Mouse (Mus musculus) MEL (cell line): ENCODE results near the gene Ihh. TPM values are rescaled to one million over a fixed set of nuclear protein-coding genes. Genes with fewer than 3 reads are reported as not detected.
A peak's percentile ranks its signal among the peaks of the same experiment; 100 is the strongest.

Experiments
- DNase-seq: peaks from one replicate; pipeline ENCODE4 v3.0.0; 2011; ENCODE audit warnings: low read depth, low spot score
- H3K27ac ChIP-seq: 2 replicates; pipeline ENCODE4 v1.5.1; 2012; ENCODE audit warnings: low read depth, mild to moderate bottlenecking, control low read depth, low read length, moderate library complexity; ENCODE audit not compliant: control insufficient read depth
- H3K27me3 ChIP-seq, 2 experiments: fragments of 150-350 bp in 1 of 2; sonication (generic) in 1 of 2; 2 replicates each; pipeline ENCODE4 v1.6.1; 2012; ENCODE audit warnings: low read length in 2 of 2, mild to moderate bottlenecking in 2 of 2, improper control_type of control experiment in 1 of 2, moderate library complexity in 1 of 2; ENCODE audit not compliant: insufficient read depth in 2 of 2, control insufficient read depth in 1 of 2
- H3K36me3 ChIP-seq, 2 experiments: 2 replicates each; pipeline ENCODE4 v1.6.1; 2012 to 2014; ENCODE audit warnings: low read length in 2 of 2, improper control_type of control experiment in 1 of 2, inconsistent platforms in 1 of 2, mild to moderate bottlenecking in 1 of 2; ENCODE audit not compliant: insufficient read depth in 2 of 2, control insufficient read depth in 1 of 2
- H3K4me1 ChIP-seq, 2 experiments: fragments of 150-350 bp in 1 of 2; sonication (generic) in 1 of 2; 2 replicates each; pipeline ENCODE4 v1.6.1; 2012; ENCODE audit warnings: low read length in 2 of 2, improper control_type of control experiment in 1 of 2, mild to moderate bottlenecking in 1 of 2; ENCODE audit not compliant: insufficient read depth in 2 of 2, control insufficient read depth in 1 of 2
- H3K4me3 ChIP-seq, 2 experiments: fragments of 150-350 bp in 1 of 2; sonication (generic) in 1 of 2; 2 replicates each; pipeline ENCODE4 v1.5.1; 2012; ENCODE audit warnings: low read depth in 2 of 2, low read length in 2 of 2, mild to moderate bottlenecking in 2 of 2, moderate library complexity in 2 of 2, control low read depth in 1 of 2, improper control_type of control experiment in 1 of 2; ENCODE audit not compliant: control insufficient read depth in 1 of 2, insufficient read depth in 1 of 2
- H3K79me2 ChIP-seq: 2 replicates; pipeline ENCODE4 v1.6.1; 2012; ENCODE audit warnings: mild to moderate bottlenecking, low read length, moderate library complexity; ENCODE audit not compliant: control insufficient read depth, poor library complexity, insufficient read depth
- H3K9ac ChIP-seq: 2 replicates; pipeline ENCODE4 v1.6.1; 2012; ENCODE audit warnings: low read depth, mild to moderate bottlenecking, control low read depth, low read length, moderate library complexity; ENCODE audit not compliant: control insufficient read depth, poor library complexity, severe bottlenecking
- H3K9me3 ChIP-seq: fragments of 150-350 bp; sonication (generic); replicated peaks from 2 replicates; pipeline ENCODE4 v1.6.1; 2012; ENCODE audit warnings: mild to moderate bottlenecking, low read length, improper control_type of control experiment, moderate library complexity; ENCODE audit not compliant: insufficient read depth
- CHD1 ChIP-seq: IDR thresholded peaks from 2 replicates; pipeline ENCODE4 v1.6.1; 2012; ENCODE audit warnings: low read depth, mild to moderate bottlenecking, inconsistent platforms, low read length, improper control_type of control experiment
- CTCF ChIP-seq, 3 experiments: IDR thresholded peaks in 2 of 3; conservative IDR thresholded peaks in 1 of 3; 2 replicates each; pipeline ENCODE4 v1.5.1; 2011 to 2012; ENCODE audit warnings: low read length in 3 of 3, low read depth in 2 of 3, mild to moderate bottlenecking in 2 of 3, improper control_type of control experiment in 1 of 3, inconsistent platforms in 1 of 3, mixed read lengths in 1 of 3, moderate library complexity in 1 of 3; ENCODE audit not compliant: control insufficient read depth in 1 of 3, insufficient read depth in 1 of 3, poor library complexity in 1 of 3, severe bottlenecking in 1 of 3
- EP300 ChIP-seq, 2 experiments: IDR thresholded peaks; 2 replicates each; pipeline ENCODE4 v1.6.1; 2011; ENCODE audit warnings: improper control_type of control experiment in 2 of 2, low read length in 2 of 2, low read depth in 1 of 2, mild to moderate bottlenecking in 1 of 2
- ETS1 ChIP-seq: IDR thresholded peaks from 2 replicates; pipeline ENCODE4 v1.6.1; 2012; ENCODE audit warnings: low read depth, mild to moderate bottlenecking, inconsistent platforms, low read length, improper control_type of control experiment, moderate library complexity
- MAFK ChIP-seq: IDR thresholded peaks from 2 replicates; pipeline ENCODE4 v1.6.1; 2011; ENCODE audit warnings: low read depth, mild to moderate bottlenecking, low read length, improper control_type of control experiment, borderline replicate concordance
- MYB ChIP-seq: IDR thresholded peaks from 2 replicates; pipeline ENCODE4 v1.6.1; 2011; ENCODE audit warnings: mild to moderate bottlenecking, low read depth, low read length, improper control_type of control experiment
- MYC ChIP-seq: IDR thresholded peaks from 2 replicates; pipeline ENCODE4 v1.6.1; 2011; ENCODE audit warnings: low read depth, mild to moderate bottlenecking, low read length, improper control_type of control experiment, moderate library complexity
- RAD21 ChIP-seq: IDR thresholded peaks from 2 replicates; pipeline ENCODE4 v1.6.1; 2011; ENCODE audit warnings: mild to moderate bottlenecking, low read depth, low read length, improper control_type of control experiment
- UBTF ChIP-seq: IDR thresholded peaks from 2 replicates; pipeline ENCODE4 v1.6.1; 2012; ENCODE audit warnings: low read depth, mild to moderate bottlenecking, inconsistent platforms, low read length, improper control_type of control experiment, moderate library complexity, borderline replicate concordance; ENCODE audit not compliant: insufficient read depth
- polyA plus RNA-seq, 2 experiments: library from polyadenylated mRNA; stranded (reverse) in 1 of 2; unstranded in 1 of 2; fragments of >175 nt in 1 of 2; fragments of >200 nt in 1 of 2; gene quantifications; 2 replicates each; pipeline versions ENCODE4 v1.2.1 to v1.2.4; 2012; ENCODE audit warnings: low replicate concordance in 2 of 2, low read depth in 1 of 2; ENCODE audit not compliant: insufficient read length in 2 of 2, insufficient read depth in 1 of 2, missing spikeins in 1 of 2
- total RNA-seq: library from RNA; depleted of rRNA; stranded (reverse); fragments of 300-350 nt; gene quantifications from 2 replicates; pipeline ENCODE4 v1.2.3, GENCODE M21; 2012

Ihh gene
- total and polyA plus RNA-seq, 3 experiments, result 0.04 to 0.07 TPM; not detected in 1

DNA sequence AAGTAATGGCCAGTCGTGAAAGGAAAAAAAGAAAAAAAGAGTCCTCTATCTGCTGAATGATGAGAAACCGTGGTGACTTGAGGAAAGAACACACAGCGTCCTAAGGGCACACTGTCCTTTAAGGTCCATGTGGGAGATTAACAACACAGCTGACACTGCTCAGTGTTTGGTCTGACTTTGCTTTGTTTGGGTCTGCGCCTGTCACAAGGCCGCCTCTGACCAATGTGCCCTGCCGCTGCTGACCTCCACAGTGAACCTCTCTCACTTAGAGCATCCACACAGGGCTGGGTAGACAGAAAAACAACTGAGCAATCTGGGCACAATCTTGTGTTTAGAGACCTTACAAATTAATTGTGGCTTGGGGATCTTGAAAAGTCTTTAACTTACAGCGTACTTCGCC is 25.5 kb upstream of the Ihh start:
- Histone ChIP-seq H3K79me2 (no peaks in the 10 kb centered on the region), H3K4me1 (no peaks in the 10 kb centered on the region), H3K9ac (no peak overlapping the region), H3K36me3 (no peaks in the 10 kb centered on the region), H3K4me3 (no peak overlapping the region), H3K27me3 (no peaks in the 10 kb centered on the region), H3K9me3 (no peaks in the 10 kb centered on the region), H3K27ac (no peak overlapping the region)
- no peak for TF ChIP-seq MYB
- TF ChIP-seq ETS1, result no peak
- no peak for TF ChIP-seq UBTF
- no peak for TF ChIP-seq EP300 (IDR thresholded peaks at IDR 0.05; ENCODE audit: low read depth in 1 of 2, low read length in 2 of 2)
- DNase-seq, result no peak

DNA sequence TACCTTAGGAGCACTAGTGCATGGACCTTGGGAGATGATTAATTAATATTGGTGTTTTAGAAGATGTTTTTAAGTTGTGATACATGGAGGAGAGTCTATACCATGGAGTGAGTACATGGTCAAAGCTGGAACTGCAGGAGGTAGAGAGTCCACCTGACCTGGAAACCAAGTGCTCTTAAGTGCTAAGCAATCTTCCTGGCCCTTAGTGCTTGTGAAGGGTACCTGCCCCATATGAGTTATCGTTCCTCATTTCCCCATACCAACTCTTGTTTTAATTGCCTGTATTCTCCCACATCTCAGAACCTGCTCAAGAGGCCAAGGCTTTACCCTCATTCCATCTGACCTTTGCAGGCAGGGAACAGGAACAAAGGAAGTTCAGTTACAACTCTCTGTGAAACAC is 24.5 kb upstream of the Ihh start:
- no peak overlapping the region for H3K9ac ChIP-seq
- H3K27ac ChIP-seq, result no peak overlapping the region
- no peak for TF ChIP-seq ETS1
- TF ChIP-seq EP300 (IDR thresholded peaks at IDR 0.05; ENCODE audit: low read depth in 1 of 2, low read length in 2 of 2), result no peak
- TF ChIP-seq MAFK, result no peak
- no peak overlapping the region for H3K4me3 ChIP-seq
- no peaks in the 10 kb centered on the region for H3K79me2 ChIP-seq
- H3K9me3 ChIP-seq, result no peaks in the 10 kb centered on the region
- H3K4me1 ChIP-seq, result no peaks in the 10 kb centered on the region
- no peaks in the 10 kb centered on the region for H3K27me3 ChIP-seq
- no peak for DNase-seq
- H3K36me3 ChIP-seq, result no peaks in the 10 kb centered on the region; a peak in 1 of 4 replicates

GRCm38 (mm10) chr1:74973590-74973989 is 22.1 kb upstream of the Ihh start:
- no peaks in the 10 kb centered on the region for H3K9me3 ChIP-seq
- H3K36me3 ChIP-seq, result no peaks in the 10 kb centered on the region; a peak in 1 of 4 replicates
- H3K27me3 ChIP-seq, result no peaks in the 10 kb centered on the region
- no peak overlapping the region for H3K27ac ChIP-seq
- H3K79me2 ChIP-seq, result no peaks in the 10 kb centered on the region
- H3K4me3 ChIP-seq, result no peak overlapping the region
- TF ChIP-seq CTCF (IDR thresholded peaks at IDR 0.05 in 2 of 3, conservative IDR thresholded peaks at IDR 0.05 in 1 of 3; ENCODE audit: control insufficient read depth in 1 of 3, insufficient read depth in 1 of 3, low read depth in 2 of 3, low read length in 3 of 3, poor library complexity in 1 of 3, severe bottlenecking in 1 of 3), result peak in 2 of 3 experiments; percentile 17 to 28; a peak in 3 of 6 replicates
- peak; percentile 5 for TF ChIP-seq RAD21
- no peak for TF ChIP-seq MYB
- peak; percentile 10 for DNase-seq
- H3K4me1 ChIP-seq, result no peaks in the 10 kb centered on the region
- no peak overlapping the region for H3K9ac ChIP-seq

- no peak for DNase-seq
- H3K9ac ChIP-seq, result no peak overlapping the region
- H3K27me3 ChIP-seq, result no peaks in the 10 kb centered on the region
- H3K79me2 ChIP-seq, result no peaks in the 10 kb centered on the region
- no peak for TF ChIP-seq CHD1
- no peak for TF ChIP-seq MYC
- H3K36me3 ChIP-seq, result no peaks in the 10 kb centered on the region; a peak in 1 of 4 replicates
- no peak overlapping the region for H3K27ac ChIP-seq
- H3K4me3 ChIP-seq, result no peak overlapping the region
- H3K9me3 ChIP-seq, result no peaks in the 10 kb centered on the region
- H3K4me1 ChIP-seq, result peaks cover 0 to 8% of the 10 kb centered on the region in 2 experiments; a peak in 1 of 4 replicates
These were observed 20.0 kb upstream of the Ihh start for GRCm38 (mm10) chr1:74971353-74972050.
